Mouse (Mus musculus) embryo, embryonic 9.5 days (tissue): ENCODE measurements around the gene Casq1.
A peak's percentile ranks its signal among the peaks of the same experiment; 100 is the strongest.

Experiments
- DNase-seq: peaks from one replicate; pipeline ENCODE4 v3.0.0-alpha.2; 2017; ENCODE audit errors: extremely low spot score

Casq1 gene

GRCm38 (mm10) chr1:172206141-172206917, 13.3 kb downstream of the Casq1 start, which contains the start of gene Pea15a:
Gene Pea15a, minus strand, starts transcription at chr1:172206804.
- peak; percentile 92 for DNase-seq

GRCm38 (mm10) chr1:172205741-172206087, 14.0 kb downstream of the Casq1 start:
- DNase-seq: no peak

GRCm38 (mm10) chr1:172204814-172205740, 14.6 kb downstream of the Casq1 start:
- peak; percentile 36 for DNase-seq

GRCm38 (mm10) chr1:172204033-172204813, 15.4 kb downstream of the Casq1 start:
- peak; percentile 30 for DNase-seq

- no peak for DNase-seq
These were observed 16.1 kb downstream of the Casq1 start for GRCm38 (mm10) chr1:172203566-172203965.

GRCm38 (mm10) chr1:172202894-172203522, 16.7 kb downstream of the Casq1 start:
- peak; percentile 86 for DNase-seq

- peak; percentile 68 for DNase-seq
These were observed 17.4 kb downstream of the Casq1 start for GRCm38 (mm10) chr1:172201967-172202880.

- peak; percentile 52 for DNase-seq
These were observed 18.7 kb downstream of the Casq1 start for GRCm38 (mm10) chr1:172200871-172201447.

- peak; percentile 15 for DNase-seq
These were observed 19.5 kb downstream of the Casq1 start for GRCm38 (mm10) chr1:172200161-172200560.

GRCm38 (mm10) chr1:172198996-172199395, 20.7 kb downstream of the Casq1 start:
- DNase-seq: no peak

- DNase-seq: no peak
These were observed 21.4 kb downstream of the Casq1 start for GRCm38 (mm10) chr1:172198316-172198715.

GRCm38 (mm10) chr1:172197851-172198250, 21.8 kb downstream of the Casq1 start:
- DNase-seq: no peak

- DNase-seq: no peak
These were observed 22.5 kb downstream of the Casq1 start for GRCm38 (mm10) chr1:172197146-172197545.

- no peak for DNase-seq
These were observed 25.2 kb downstream of the Casq1 start for GRCm38 (mm10) chr1:172194435-172194834.

- DNase-seq: no peak
These were observed 27.5 kb downstream of the Casq1 start for GRCm38 (mm10) chr1:172192217-172192616.

GRCm38 (mm10) chr1:172191578-172191977, 28.1 kb downstream of the Casq1 start:
- no peak for DNase-seq

GRCm38 (mm10) chr1:172188891-172189290, 30.8 kb downstream of the Casq1 start:
- peak; percentile 21 for DNase-seq

- DNase-seq: no peak
These were observed 33.0 kb downstream of the Casq1 start for GRCm38 (mm10) chr1:172186401-172187289.

- DNase-seq: no peak
These were observed 35.8 kb downstream of the Casq1 start for GRCm38 (mm10) chr1:172183915-172184314.
